Mouse (Mus musculus) cortical plate, adult 2 months (tissue): ENCODE data around the gene Vmn1r11. TPM values are rescaled to one million over a fixed set of nuclear protein-coding genes. Genes with fewer than 3 reads are reported as not detected.

Experiments
- H3K27ac ChIP-seq: fragments of 200-500 bp; 2 replicates; pipeline ENCODE4 v1.5.1; 2012; ENCODE audit warnings: low read length, control low read depth, inconsistent platforms; ENCODE audit not compliant: insufficient read depth
- H3K4me1 ChIP-seq: fragments of 200-500 bp; 2 replicates; pipeline ENCODE4 v1.6.1; 2011; ENCODE audit warnings: low read length; ENCODE audit not compliant: control insufficient read depth, insufficient read depth
- H3K4me3 ChIP-seq: fragments of 200-500 bp; 2 replicates; pipeline ENCODE4 v1.5.1; 2011; ENCODE audit warnings: mild to moderate bottlenecking, low read length, control low read depth; ENCODE audit not compliant: insufficient read depth
- CTCF ChIP-seq: fragments of 200-500 bp; IDR thresholded peaks from 2 replicates; pipeline ENCODE4 v1.5.1; 2011; ENCODE audit warnings: mild to moderate bottlenecking, control low read depth, low read length; ENCODE audit not compliant: insufficient read depth; ENCODE audit errors: extremely low read depth
- POLR2A ChIP-seq: fragments of 200-500 bp; IDR thresholded peaks from 2 replicates; pipeline ENCODE4 v1.6.1; 2011; ENCODE audit warnings: mild to moderate bottlenecking, low read length, control low read depth; ENCODE audit not compliant: insufficient read depth; ENCODE audit errors: extremely low read depth
- polyA plus RNA-seq: library from polyadenylated mRNA; depleted of rRNA; stranded (reverse); fragments of >200 nt; gene quantifications from 2 replicates; pipeline ENCODE4 v1.2.3, GENCODE M21; 2012; rRNA removed

Gene Vmn1r11
- polyA plus RNA-seq, result not detected in 2 replicates

DNA sequence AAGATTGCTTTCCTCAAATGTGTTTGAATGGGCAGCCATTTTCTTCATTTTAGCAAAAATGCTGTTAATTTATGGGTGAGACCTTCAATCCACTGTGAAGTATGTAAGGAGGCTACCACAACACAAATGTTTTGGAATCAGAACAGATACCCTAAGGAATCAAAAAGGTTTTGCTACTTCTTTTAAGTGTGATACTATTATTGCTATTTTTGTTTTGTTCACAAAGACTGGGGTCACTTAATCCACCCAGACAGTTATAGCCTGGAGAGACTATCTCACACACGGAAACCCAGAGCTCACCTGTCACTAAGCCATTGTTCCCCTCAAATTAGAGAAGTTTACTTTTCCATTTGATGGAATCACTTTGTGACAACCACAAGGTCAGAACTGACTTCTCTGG lies at the start of gene Vmn1r11:
Gene Vmn1r11 (plus strand): TSS at position 301 of the 400 bp plus-strand sequence.
- no peaks in the 10 kb centered on the region for H3K4me1 ChIP-seq
- no peak for TF ChIP-seq POLR2A
- TF ChIP-seq CTCF, result no peak
- H3K4me3 ChIP-seq, result no peak within 1 kb of the TSS
- H3K27ac ChIP-seq, result no peak within 1 kb of the TSS

DNA sequence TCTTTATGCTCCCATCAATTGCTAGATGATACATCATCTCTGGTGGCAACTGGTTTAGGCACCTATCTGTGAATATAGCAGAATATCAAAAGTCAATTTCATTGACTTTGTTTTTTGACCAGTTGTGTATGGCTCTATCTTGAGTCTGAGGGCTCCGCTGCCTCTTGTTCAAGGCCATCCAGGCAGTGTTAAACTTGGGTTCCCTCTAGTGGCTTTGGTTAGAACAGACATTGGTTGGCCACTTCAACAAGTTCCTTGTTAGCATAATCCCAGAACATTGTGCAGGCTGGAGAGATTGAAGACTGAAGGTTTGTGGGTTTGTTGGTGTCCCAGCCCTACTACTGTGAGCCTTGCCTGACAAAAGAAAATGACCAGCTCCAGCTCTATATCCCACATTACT lies 26.9 kb upstream of the Vmn1r11 start:
- no peak overlapping the region for H3K27ac ChIP-seq
- no peak overlapping the region for H3K4me3 ChIP-seq
- no peaks in the 10 kb centered on the region for H3K4me1 ChIP-seq
- TF ChIP-seq POLR2A (no peak), CTCF (no peak)

GRCm38 (mm10) chr6:57109154-57109553 lies 24.1 kb upstream of the Vmn1r11 start, which contains the start of gene Vmn1r10:
Gene Vmn1r10 (plus strand): TSS chr6:57109454.
- H3K4me3 ChIP-seq, result no peak within 1 kb of the TSS
- H3K4me1 ChIP-seq, result no peaks in the 10 kb centered on the region
- no peak within 1 kb of the TSS for H3K27ac ChIP-seq
- TF ChIP-seq POLR2A, result no peak
- TF ChIP-seq CTCF, result no peak

DNA sequence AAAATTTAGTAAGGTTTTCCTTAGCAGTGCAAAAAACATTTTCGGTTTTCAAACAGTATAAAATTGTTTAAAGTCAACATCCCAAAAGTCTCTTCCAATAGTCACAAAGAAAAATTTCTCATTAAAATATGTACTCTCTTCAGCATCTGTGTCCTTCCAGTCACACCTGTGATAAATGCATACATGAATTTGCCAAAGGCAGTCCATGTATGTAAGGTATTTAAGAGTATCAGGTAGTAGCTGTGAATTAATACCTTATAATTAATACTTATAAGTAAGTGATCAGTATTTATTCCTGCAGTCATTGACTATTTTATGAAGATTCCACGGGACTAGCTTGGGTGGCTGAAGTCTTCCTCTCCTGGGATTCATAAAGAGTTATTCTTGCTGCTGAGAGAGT lies 23.4 kb downstream of the Vmn1r11 start, which contains the start of gene Vmn1r12:
Gene Vmn1r12 (plus strand): TSS at position 301 of the 400 bp plus-strand sequence.
- no peak for TF ChIP-seq CTCF
- no peak for TF ChIP-seq POLR2A
- Histone ChIP-seq H3K4me3 (no peak within 1 kb of the TSS), H3K27ac (no peak within 1 kb of the TSS), H3K4me1 (no peaks in the 10 kb centered on the region)

Other genes starting within 250 kb of the Vmn1r11 start
- 52.6 and 54.6 TPM in 2 replicates for gene Nt5c3, start 209.5 kb upstream of the Vmn1r11 start, polyA plus RNA-seq
- 0.26 and 0.35 TPM in 2 replicates for gene Vmn1r4, start 209.4 kb upstream of the Vmn1r11 start, polyA plus RNA-seq
- gene Vmn1r5, start 163.2 kb upstream of the Vmn1r11 start, polyA plus RNA-seq, result not detected in 2 replicates
- gene Vmn1r6, start 136.2 kb upstream of the Vmn1r11 start, polyA plus RNA-seq, result not detected in 2 replicates
- gene Vmn1r7, start 108.1 kb upstream of the Vmn1r11 start, polyA plus RNA-seq, result not detected in 2 replicates
- not detected in 2 replicates for gene Vmn1r8, start 101.2 kb upstream of the Vmn1r11 start, polyA plus RNA-seq
- gene Vmn1r9, start 66.7 kb upstream of the Vmn1r11 start, polyA plus RNA-seq, result not detected in 2 replicates
- gene Vmn1r10, start 24.0 kb upstream of the Vmn1r11 start, polyA plus RNA-seq, result not detected in 2 replicates
- not detected in 2 replicates for gene Vmn1r12, start 23.5 kb downstream of the Vmn1r11 start, polyA plus RNA-seq
- not detected in 2 replicates for gene Vmn1r13, start 69.8 kb downstream of the Vmn1r11 start, polyA plus RNA-seq
- gene Vmn1r14, start 98.2 kb downstream of the Vmn1r11 start, polyA plus RNA-seq, result not detected in 2 replicates
- gene Vmn1r15, start 124.5 kb downstream of the Vmn1r11 start, polyA plus RNA-seq, result not detected in 2 replicates
- not detected in 2 replicates for gene Vmn1r16, start 196.0 kb downstream of the Vmn1r11 start, polyA plus RNA-seq
- gene Vmn1r17, start 230.3 kb downstream of the Vmn1r11 start, polyA plus RNA-seq, result not detected in 2 replicates